Mouse (Mus musculus) stomach, postnatal 0 days (tissue): Measurements from ENCODE around the gene Ptprf.

ENCODE experiments used
- CTCF ChIP-seq: IDR thresholded peaks from 2 replicates; pipeline ENCODE4 v1.5.1; 2016; ENCODE audit warnings: antibody characterized with exemption, low read depth, mild to moderate bottlenecking, moderate library complexity
- EP300 ChIP-seq: optimal IDR thresholded peaks from 2 replicates; pipeline ENCODE3; 2016; ENCODE audit warnings: antibody characterized with exemption

GRCm38 (mm10) chr4:118198606-118199005 lies 92.6 kb downstream of the Ptprf start:
- TF ChIP-seq CTCF (no peak), EP300 (no peak)
